Mouse (Mus musculus) A20 (cell line): Measurements from ENCODE around the gene Gad1.

Source experiments
- DNase-seq: peaks from one replicate; pipeline ENCODE4 v3.0.0-alpha.2; 2011; ENCODE audit warnings: low read depth, low spot score

Gad1 gene

DNA sequence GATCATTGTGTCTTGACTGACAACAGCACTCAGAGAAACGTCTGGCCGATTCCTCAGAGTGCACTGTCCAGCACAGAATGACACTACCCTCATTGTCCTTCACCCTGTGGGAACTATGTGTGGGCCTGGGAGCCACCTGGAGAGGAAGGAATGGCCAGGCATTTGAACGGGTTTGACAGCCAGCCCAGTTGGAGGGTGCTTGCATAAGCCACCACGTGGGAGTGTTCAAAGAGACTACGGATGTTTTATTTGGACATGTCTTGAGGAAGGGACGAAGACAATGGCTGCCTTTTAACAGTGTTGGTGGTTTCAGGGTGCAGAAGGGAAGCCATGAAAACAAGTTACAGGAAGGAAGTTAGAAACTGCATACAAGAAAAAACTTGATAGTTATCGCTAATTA is 72.9 kb downstream of the Gad1 start:
- DNase-seq = no peak

DNA sequence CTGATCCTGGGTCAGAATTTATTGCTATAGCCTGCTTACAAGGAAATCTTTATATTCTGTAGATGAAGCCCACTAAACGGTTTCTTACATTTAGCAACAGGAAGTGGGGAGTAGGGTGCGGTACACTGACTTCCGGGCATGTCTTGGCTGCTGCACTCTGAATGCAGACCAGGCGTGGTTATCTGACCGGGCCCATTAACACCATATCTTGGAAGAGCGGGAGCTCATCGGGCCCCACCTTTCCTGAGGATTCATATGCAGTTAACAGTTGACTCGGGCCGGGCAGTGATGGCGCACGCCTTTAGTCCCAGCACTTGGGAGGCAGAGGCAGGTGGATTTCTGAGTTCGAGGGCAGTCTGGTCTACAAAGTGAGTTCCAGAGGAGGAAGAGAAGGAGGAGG is 75.5 kb downstream of the Gad1 start:
- DNase-seq = no peak

DNA sequence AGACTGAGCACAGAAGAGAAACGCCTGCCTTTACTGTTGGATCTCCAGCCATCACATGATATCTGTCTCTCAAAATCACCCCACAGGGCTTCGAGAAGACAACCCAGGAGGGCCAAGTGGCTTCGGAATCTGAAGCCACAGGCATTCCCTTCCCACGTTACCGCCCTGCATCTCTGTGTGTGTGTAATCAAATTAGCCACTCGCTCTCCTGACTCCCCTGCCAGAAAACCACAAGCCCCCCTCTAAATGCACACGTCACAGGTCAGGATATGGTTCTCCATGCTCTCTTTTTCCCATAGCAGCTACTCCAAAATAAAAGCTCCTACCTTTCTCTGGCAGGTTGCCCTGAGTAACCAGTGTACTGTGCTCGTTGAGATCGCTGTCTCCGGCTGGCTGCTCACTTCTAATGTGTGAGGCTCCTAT is 76.5 kb downstream of the Gad1 start:
- DNase-seq = no peak

DNA sequence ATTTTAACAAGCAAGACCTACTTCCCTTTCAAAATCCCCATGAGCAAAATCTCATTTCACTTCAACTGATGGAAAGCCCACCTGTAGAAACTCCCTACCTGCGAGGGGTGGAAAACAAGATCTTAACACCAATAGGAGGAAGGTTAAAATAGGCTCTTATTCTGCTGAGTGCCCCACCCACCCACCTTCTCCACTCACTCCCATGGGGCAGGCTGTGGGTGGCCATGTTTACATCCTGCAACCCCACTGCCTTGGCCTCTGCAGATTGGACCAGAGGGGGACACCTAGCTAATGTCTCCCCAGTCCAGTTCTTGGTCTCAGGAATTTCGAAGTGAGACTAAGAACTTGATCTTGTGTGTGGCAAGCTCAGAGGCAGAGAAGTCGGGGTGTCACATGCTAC is 77.0 kb downstream of the Gad1 start:
- DNase-seq = no peak

- no peak for DNase-seq
These were observed 78.4 kb downstream of the Gad1 start for GRCm38 (mm10) chr2:70631321-70631720.

DNA sequence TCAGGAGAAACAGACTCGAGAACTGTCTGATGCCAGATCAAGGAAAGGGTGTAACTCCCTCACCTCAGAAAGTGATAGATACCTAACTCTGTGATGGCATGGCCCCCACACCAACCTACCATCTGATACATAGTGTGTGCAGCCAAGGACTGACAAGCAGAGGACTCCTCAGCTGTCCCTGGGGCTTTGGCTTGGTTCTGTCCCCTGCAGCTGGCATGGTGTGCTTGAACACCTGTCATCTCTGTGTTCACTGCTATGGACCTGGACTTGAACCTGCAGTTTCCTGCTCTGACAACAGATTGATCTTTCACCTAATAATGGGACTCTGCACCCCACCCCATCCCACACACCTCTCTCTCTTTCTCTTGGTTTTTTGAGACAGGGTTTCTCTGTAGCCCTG is 79.5 kb downstream of the Gad1 start:
- no peak for DNase-seq

- no peak for DNase-seq
These were observed 81.3 kb downstream of the Gad1 start for GRCm38 (mm10) chr2:70634028-70634690.

DNA sequence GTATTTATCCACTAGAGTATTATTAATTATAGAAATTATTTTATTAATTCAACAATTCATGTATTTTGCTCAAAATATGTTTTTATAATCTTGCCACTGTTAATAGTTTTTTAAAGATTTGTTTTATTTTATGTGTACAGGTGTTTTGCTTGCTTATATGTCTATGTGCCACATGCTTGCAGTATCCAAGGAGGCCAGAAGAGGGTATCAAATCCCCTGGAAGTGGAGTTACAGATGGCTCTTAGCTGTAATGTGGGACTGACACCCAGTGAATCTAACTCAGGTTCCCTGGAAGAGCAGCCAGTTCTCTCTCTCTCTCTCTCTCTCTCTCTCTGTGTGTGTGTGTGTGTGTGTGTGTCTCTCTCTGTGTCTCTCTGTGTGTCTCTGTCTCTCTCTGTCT is 88.1 kb downstream of the Gad1 start:
- peak; percentile 33 for DNase-seq

DNA sequence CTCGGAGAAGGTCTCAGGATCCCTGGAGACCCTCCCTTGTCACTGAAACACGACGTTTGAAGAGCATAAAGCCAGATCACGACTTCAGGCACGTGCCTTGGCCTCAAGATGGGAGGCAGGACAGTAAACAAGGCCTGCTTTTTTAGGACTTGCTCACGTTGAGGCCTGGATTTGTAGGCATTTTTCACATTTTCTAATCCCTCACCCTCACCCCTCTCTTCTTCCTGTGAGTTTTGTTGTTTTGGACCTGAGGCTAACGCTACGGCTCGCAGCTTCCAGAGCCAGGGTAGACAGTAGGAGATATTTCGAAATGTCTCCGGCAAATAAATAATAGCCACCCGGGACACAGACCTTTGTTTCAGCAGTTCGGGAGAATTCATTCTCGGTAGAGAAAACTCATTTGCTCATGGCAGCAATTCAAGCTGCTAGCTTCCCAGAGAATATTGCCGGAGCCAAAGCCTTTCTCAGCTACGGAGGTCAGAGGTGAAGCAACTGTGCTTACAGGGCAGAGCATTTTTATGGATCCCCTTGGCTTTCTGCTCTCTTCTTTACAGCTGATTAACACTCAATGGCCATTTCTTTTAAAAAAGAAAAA is 90.2 kb downstream of the Gad1 start:
- DNase-seq = no peak

GRCm38 (mm10) chr2:70645266-70645780 is 92.5 kb downstream of the Gad1 start:
- DNase-seq = no peak

GRCm38 (mm10) chr2:70647681-70648080 is 94.8 kb downstream of the Gad1 start:
- no peak for DNase-seq

DNA sequence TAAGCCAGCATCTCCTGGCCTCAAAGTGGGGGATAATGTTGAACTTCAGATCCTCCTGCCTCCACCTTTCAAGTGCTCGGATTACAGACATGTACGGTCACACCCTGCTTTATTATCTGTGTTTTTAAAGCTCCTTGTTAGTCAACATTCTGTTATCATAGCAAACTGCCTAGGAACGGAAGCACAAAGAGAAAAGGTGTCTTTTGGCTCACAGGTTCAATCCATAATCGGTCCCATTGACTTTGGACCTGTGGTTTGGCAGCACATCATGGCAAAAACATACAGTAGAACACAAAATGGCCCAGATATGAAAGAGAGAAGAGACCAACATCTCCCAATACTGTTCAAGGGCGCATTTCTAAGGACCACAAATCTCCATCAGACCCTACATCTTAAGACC is 95.4 kb downstream of the Gad1 start:
- no peak for DNase-seq

DNA sequence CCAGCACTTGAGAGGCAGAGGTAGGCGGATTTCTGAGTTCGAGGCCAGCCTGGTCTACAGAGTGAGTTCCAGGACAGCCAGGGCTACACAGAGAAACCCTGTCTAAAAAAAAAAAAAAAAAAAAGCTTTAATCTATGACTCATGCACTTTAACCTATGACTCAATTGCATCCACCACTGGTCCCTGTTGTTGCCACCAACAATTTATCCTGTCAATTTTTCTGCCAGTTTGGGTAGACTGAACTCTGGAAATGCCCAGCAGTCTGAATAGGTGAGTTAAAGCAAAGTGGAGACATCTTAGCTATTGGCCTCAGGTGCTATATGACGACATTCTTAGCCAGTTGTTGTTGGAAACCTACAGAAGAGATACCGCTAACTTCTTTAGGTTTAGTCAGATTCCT is 96.6 kb downstream of the Gad1 start:
- DNase-seq = no peak
